Mouse (Mus musculus): ENCODE data around the gene Pgp.

Gene Pgp

DNA sequence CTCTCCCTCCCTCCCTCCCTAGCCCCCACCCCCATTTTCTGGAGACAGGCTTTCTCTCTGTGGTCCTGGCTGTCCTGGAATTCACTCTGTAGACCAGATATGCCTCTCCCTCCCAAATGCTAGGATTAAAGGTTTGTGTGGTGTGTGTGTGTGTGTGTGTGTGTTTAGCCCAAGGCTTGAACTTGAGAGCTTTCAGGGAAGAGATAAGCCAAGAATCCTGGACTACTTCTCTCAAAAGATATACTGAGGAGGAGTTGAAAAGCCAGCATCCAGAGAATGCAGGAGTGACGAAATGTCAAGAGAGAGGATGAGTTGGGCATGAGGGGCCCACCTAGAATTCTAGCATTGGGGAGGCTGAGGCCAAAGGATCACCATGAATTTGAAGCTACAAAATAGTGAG is 7.3 kb upstream of the Pgp start:
- DNase-seq, result no peak

DNA sequence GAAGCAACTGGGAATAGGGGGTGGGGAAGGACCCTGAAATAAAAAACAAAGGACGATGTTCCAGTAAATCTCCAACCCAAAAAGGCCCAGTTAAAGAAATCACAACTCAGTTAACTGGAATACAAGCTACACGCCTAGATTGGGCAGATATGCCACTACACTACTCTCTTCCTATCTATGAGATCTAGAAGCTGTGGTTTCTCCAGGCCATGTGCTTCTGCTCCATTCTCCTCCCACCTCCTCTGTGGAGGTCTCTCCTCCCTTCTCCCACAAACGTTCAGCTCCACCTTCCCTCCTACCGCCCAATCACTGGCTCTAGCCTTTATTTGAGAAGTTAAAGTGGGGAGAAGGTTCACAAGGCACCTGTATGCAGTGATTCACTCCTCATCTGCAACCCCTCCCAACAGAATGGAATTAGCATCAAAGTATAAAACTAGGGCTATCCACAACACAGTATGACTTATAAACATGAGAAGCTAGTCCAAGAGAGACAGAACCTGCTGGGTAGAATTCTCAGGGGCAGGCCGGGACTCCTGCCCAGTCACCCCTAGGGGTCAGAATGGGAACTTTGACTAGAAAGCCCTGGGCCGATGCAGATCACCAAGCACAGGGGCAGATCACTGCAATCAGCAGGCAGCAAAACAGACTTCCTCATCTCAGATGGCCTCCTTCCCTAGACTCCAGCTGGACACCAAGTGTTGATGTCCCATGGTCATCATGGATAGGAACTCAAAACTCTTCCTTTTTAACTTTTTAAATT is 6.6 kb upstream of the Pgp start:
- DNase-seq, result no peak

- no peak for DNase-seq
Measured at GRCm38 (mm10) chr17:24468636-24469246, 1.5 kb upstream of the Pgp start.

- no peak for DNase-seq
Measured at GRCm38 (mm10) chr17:24469336-24469909, 769 bp upstream of the Pgp start.

- peak; percentile 24 for DNase-seq
Measured at GRCm38 (mm10) chr17:24470701-24471527, 722 bp downstream of the Pgp start.

- peak; percentile 82 for DNase-seq
Measured at GRCm38 (mm10) chr17:24472512-24472911, 2.3 kb downstream of the Pgp start.

DNA sequence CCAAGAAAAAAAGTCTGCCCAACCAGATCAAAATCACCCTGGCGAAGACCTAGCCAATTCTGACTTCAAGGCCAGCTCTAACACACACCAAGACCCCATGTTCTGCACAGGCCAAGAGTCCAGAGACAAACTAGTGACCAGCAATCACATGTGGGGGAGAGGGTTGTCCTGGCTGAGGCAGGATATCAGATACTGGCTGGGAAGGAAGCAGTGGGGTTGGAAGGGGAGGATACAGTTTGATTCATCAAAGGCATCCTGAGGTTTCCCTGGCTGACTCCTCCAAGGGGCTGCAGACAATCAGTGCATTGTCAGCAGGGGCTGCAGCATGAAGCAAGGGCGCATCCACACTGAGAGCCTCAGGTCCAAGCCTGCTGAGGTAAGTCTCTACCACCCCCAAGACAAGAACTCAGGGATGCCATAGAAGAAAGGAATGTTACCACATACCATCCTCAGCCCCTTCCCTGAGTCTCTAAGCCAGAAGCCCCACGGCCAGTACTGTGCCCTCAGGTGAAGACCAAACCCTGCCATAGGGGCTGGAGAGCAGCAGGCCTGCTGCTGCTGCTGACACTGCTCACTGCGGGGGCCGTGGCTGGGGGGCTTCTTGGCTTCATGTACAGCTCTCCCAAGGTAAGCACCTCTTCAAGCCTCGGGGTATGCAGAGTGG is 3.6 kb downstream of the Pgp start, which contains the start of gene Bricd5:
Gene Bricd5 (plus strand): TSS at position 273 of the 664 bp plus-strand sequence.
- DNase-seq, result no peak

- no peak for DNase-seq
Measured at GRCm38 (mm10) chr17:24474557-24474956, 4.4 kb downstream of the Pgp start.

DNA sequence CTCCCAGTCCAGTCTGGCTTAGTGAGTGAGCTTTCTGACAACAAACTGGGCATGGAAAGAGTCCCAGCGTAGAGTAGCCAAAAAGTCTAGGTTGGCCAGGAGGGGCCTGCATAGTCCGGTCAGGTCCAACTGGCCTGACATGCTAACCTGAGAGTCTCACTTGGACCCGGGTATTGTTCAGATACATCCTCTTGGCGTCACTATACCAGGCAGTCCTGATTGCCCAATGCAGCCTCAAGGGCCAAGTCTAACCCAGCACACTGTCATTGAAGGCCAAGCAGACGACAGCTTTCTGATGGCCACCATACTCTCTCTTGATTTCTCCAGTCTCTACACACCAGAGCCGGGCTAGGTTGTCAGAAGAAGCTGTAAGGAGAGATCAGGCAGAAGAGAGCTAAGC is 5.4 kb downstream of the Pgp start:
- no peak for DNase-seq

DNA sequence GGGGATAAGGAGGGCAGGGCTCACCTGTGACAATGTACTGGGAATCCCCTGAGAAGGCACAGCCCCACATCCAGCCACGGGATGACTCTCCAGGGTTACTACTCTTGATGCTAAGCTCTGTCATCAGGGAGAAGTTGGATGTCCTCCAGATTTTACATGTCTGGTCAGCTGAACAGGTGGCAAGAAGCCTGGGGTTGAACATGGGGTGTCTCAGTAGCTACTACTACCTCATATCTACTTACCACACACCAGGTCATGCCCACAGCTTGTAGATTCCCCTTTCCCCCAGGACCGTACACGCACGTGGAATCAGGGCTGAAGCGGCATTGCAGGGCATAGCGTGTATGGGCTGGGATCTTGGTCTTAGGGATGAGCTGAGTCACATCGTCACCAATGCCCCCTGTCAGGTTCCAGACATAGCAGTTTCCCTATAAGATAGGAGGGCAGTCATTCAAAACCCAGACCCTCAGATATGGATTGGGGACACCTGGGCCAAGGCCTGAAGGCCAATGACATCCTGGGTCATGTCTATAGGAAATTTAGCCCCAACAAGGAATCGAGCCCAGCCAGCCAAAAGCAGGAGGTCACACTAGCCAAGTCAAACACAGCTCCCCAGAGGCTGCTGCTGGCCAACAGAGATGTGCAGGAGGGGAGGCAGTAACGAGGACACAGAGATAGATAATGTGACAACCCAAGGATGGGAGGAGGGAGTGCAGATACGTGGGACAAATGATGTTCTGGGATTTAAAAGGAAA is 6.0 kb downstream of the Pgp start:
- no peak for DNase-seq

DNA sequence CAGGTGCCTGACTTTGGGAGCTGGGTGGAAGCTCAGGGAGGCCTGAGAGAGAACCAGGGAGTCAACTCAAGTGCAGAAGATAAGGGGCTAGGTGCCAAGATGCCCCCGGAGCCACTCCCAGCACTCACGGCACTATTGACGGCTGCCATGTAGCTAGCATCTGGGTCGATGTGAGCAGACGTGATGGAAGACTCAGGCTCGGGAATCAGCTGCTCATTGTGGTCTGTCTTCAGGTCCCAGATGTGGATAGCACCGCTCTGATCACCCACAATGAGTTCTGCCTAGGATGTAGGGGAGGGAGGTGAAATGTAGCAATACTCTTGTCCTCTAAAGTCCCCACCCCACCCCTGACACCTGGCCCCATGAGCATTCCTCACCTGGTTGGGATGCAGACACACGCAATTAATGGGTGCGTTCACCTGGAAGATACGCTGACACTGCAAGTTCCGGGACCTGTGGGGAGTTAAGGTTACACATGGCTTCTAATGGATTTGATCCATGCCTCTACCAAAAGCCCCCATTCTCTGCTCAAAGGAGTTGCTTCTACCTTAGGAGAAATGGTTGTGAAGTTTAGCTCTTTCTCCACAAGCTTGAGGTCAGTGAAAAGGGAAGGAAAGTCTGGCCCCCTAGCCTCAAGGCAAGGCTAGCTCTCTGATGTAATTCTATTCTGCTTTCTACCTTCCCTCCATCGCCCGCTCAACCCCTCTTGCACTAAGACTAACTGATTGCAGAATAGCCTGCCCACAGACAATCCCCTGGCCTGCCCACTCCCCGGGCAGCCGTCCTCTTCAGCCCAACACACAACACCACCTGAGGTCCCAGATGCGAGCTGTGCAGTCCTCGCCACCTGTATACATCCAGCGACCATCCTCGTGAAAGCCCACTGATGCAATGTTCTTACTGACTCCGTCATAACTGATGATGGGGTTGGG is 7.1 kb downstream of the Pgp start:
- DNase-seq, result no peak

- DNase-seq, result no peak
Measured at GRCm38 (mm10) chr17:24477985-24478600, 7.9 kb downstream of the Pgp start.

DNA sequence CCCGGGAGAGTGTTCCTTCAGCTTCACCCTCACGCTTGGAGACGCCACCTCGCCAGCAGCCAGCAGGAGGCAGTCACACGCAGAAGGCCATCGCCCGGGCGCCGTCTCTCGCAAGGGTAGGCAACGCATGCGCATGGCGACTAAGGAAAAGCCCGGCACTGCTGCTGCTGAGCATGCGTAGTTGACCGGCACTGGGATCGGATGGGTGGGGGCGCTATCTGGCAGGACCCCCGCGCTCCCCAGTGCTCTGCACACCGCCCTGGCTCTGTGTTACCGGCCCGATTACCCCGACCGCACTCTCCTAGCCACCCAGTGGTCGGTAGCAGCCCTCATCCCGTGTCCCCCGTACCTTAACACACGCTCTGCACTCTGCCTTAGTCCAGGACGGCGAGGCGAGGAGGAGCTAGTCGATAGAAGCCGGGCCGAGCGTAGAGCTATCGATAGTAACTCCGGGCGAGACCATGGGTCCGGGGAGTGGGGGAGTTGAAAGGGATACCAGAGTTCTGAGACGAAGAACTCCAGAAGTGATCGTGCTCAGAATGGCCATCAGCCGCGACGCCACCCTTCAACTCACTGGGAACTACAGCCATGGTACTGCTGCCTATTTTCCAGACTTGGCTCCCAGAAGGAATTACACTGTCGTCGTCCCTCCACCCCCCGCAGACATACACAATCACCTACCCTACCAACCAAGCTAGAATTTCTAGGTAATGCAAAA is 8.6 kb downstream of the Pgp start, which contains the start of gene Mlst8:
Gene Mlst8 (minus strand): TSS at position 416 of the 718 bp plus-strand sequence.
- peak; percentile 98 for DNase-seq

DNA sequence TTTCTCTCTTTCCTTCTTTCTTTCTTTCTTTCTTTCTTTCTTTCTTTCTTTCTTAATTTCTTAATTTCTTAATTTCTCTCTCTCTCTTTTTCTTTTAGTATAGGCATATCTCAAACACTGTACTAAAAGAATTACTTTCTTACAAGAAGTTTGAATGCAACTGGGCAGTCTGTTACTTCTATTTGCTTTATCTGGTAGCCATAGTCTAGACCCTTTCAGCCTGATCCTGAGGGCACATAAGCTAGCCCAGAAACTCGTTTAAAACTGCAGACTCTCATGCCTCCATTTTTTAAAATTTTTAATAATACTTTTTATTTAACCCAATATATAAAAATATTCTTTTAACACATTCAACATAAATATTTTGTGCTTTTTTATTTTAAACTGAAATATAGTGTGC is 9.2 kb downstream of the Pgp start:
- DNase-seq, result no peak

GRCm38 (mm10) chr17:24480201-24480826 is 10.1 kb downstream of the Pgp start:
- no peak for DNase-seq

DNA sequence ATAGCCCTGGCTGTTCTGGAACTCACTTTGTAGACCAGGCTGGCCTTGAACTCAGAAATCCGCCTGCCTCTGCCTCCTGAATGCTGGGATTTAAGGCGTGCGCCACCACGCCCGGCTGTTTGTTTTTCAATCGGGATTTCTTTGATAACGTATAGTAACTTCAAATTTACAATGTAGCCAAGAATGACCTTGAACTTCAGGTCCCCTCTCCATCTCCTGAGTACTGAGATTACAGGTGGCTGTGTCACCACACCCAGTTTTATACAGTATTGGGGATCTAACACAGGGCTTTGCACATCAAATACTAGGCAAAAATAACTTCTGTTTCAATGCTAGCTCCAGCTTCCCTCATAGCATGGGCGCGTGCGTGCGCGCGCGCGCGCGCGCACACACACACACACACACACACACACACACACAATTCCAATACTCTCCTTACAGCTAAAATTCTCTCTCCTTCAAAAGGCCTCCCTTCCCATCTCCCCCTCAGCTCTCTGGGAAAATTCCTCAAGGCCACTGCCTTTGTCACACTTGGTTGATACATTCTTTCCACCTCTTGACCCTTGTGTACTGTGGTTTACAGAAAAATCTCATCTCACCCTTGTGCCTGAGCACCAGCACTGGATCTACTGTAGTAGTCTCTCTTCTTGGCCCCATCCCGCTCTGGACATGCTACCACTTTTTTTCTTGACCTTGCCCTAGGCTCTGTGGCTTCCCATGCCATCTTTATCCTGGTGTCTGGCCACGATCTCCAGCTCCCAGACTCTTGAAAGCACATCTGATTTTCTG is 11.0 kb downstream of the Pgp start:
- DNase-seq, result no peak

- no peak for DNase-seq
Measured at GRCm38 (mm10) chr17:24483495-24483894, 13.3 kb downstream of the Pgp start.

Data from kidney, adult 18-20 months (tissue).